Mouse (Mus musculus): ENCODE measurements around the gene Tpk1. TPM values are rescaled to one million over a fixed set of nuclear protein-coding genes. Genes with fewer than 3 reads are reported as not detected.

Tpk1 gene
- polyA plus RNA-seq, 1 experiment from 2014 or later = 16.5 TPM

GRCm38 (mm10) chr6:43551410-43551809 is 114.7 kb downstream of the Tpk1 start:
- Histone ChIP-seq H3K9ac (no peak overlapping the region), H3K9me3 (replicated peaks) (no peaks in the 10 kb centered on the region), H3K4me2 (no peak overlapping the region), H3K36me3 (no peaks in the 10 kb centered on the region), H3K27me3 (no peaks in the 10 kb centered on the region), H3K27ac (no peak overlapping the region), H3K4me3 (replicated peaks) (no peak overlapping the region), H3K4me1 (no peaks in the 10 kb centered on the region)
- no peak for ATAC-seq (replicated peaks; ENCODE audit: low FRiP score)
- 81% methylated on average over 1 of the region's 1 CpGs for WGBS

- H3K9ac ChIP-seq = no peak overlapping the region
- peak overlapping the region; percentile 34; the same call in 1 of the 2 replicates for H3K27ac ChIP-seq
- 58% methylated on average over 1 of the region's 1 CpGs for WGBS
- H3K9me3 ChIP-seq (replicated peaks) = no peaks in the 10 kb centered on the region
- no peaks in the 10 kb centered on the region for H3K27me3 ChIP-seq
- ATAC-seq (replicated peaks; ENCODE audit: low FRiP score) = no peak
- H3K4me2 ChIP-seq = no peak overlapping the region
- no peaks in the 10 kb centered on the region for H3K36me3 ChIP-seq
- no peaks in the 10 kb centered on the region for H3K4me1 ChIP-seq
- no peak overlapping the region for H3K4me3 ChIP-seq (replicated peaks)
These were observed 119.5 kb downstream of the Tpk1 start for GRCm38 (mm10) chr6:43546537-43546936.

DNA sequence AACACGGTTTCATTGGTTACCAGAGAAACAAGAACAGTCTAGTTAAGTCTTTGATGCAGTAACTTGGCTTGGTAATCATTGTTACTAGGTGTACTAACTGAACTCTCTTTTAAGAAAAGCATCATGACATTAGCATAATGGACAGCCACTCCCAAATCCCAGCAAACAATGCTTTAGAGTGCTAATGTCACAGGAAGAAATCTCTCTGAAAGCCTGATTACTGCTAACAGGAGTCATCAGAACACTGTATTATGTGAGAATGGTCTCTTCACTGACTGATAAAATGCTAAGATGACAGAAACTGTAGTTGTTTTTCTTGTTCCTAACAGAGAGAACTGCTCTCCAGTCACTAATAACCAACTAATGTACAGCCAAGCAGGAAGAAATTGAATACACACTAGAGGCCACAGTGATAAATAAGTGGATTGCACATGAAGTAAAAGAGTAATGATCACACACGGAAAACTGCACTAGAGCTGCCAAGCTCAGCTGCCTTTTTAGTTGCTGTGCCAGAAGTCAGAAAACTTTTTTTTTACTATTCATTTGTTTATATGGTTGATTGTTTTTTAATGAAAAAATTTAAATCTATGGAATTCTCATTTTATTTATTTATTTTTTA is 128.7 kb downstream of the Tpk1 start:
- WGBS = 76% methylated on average over 2 of the region's 2 CpGs
- H3K27ac ChIP-seq = no peak overlapping the region
- no peak overlapping the region for H3K4me2 ChIP-seq
- no peak overlapping the region for H3K4me3 ChIP-seq (replicated peaks)
- H3K4me1 ChIP-seq = no peaks in the 10 kb centered on the region
- no peaks in the 10 kb centered on the region for H3K9me3 ChIP-seq (replicated peaks)
- H3K27me3 ChIP-seq = no peaks in the 10 kb centered on the region
- no peaks in the 10 kb centered on the region for H3K36me3 ChIP-seq
- no peak overlapping the region for H3K9ac ChIP-seq
- ATAC-seq (replicated peaks; ENCODE audit: low FRiP score) = no peak

DNA sequence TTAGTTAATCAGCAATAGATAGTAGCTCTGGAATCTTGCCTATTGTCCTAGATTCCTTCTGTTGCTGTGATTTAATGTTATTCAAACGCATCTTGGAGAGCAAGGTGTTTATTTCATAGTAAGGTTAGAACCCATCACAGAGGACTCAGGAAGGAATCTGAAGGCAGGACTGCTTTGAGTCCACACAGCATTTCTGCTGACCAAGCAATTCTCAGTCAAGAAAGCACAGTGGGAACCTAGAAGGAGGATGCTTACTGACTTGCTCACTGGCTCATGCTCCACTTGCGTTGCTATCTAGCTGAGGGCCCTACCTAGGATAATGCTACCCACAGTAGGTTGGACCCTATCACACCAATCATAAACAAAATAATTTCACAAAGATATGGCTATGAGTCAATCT is 130.6 kb downstream of the Tpk1 start:
- no peak for ATAC-seq (replicated peaks; ENCODE audit: low FRiP score)
- no peak overlapping the region for H3K27ac ChIP-seq
- H3K36me3 ChIP-seq = no peaks in the 10 kb centered on the region
- no peaks in the 10 kb centered on the region for H3K9me3 ChIP-seq (replicated peaks)
- no peak overlapping the region for H3K9ac ChIP-seq
- H3K4me3 ChIP-seq (replicated peaks) = no peak overlapping the region
- 86% methylated on average over 2 of the region's 2 CpGs for WGBS
- no peaks in the 10 kb centered on the region for H3K4me1 ChIP-seq
- no peak overlapping the region for H3K4me2 ChIP-seq
- no peaks in the 10 kb centered on the region for H3K27me3 ChIP-seq

DNA sequence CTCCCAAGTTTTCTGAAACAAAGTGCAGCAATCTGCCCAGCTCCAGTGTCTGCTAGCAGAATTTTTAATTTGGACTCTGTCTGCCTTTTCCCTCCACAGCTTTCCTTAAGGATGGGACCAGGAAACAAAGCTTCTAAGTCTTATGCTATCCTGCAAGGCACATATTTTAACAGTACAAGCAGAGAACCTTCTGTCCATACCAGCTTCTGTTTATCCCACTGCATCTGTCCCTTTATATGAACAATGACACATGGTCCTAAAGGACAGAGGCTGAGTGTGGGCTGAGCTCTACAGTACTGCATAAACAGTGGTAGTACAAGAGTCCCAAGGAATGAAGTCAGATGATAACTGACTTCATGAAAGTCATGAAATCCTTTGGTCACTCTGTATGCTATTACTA is 132.8 kb downstream of the Tpk1 start:
- no peaks in the 10 kb centered on the region for H3K36me3 ChIP-seq
- H3K4me3 ChIP-seq (replicated peaks) = no peak overlapping the region
- no peaks in the 10 kb centered on the region for H3K27me3 ChIP-seq
- H3K4me1 ChIP-seq = no peaks in the 10 kb centered on the region
- no peaks in the 10 kb centered on the region for H3K9me3 ChIP-seq (replicated peaks)
- H3K27ac ChIP-seq = no peak overlapping the region
- H3K4me2 ChIP-seq = no peak overlapping the region
- no peak for ATAC-seq (replicated peaks; ENCODE audit: low FRiP score)
- H3K9ac ChIP-seq = no peak overlapping the region

- Histone ChIP-seq H3K4me3 (replicated peaks) (no peak overlapping the region), H3K36me3 (no peaks in the 10 kb centered on the region), H3K27ac (no peak overlapping the region), H3K4me2 (no peak overlapping the region), H3K27me3 (no peaks in the 10 kb centered on the region), H3K4me1 (no peaks in the 10 kb centered on the region), H3K9me3 (replicated peaks) (no peaks in the 10 kb centered on the region), H3K9ac (no peak overlapping the region)
- ATAC-seq (replicated peaks; ENCODE audit: low FRiP score) = no peak
- 78% methylated on average over 3 of the region's 3 CpGs for WGBS
These were observed 133.3 kb downstream of the Tpk1 start for GRCm38 (mm10) chr6:43532822-43533221.

DNA sequence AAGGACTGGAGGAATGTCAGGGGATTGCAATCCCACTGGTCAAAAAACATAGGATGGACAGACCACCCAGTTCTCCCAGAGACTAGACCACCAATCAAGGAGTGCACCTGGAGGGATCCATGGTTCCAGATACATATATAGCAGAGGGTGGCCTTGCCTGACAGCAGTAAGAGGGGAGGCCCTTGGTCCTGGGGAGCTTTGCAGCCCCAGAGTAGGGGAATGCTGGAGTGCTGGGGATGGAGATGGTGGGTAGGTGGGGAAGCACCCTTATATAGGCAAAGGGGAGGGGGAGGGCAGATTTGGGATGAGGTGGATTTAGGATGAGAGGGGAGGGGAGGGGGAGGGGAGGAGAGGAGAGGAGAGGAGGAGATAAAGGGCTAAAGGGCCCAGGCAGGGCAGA is 134.1 kb downstream of the Tpk1 start:
- no peak overlapping the region for H3K9ac ChIP-seq
- no peaks in the 10 kb centered on the region for H3K9me3 ChIP-seq (replicated peaks)
- no peak overlapping the region for H3K27ac ChIP-seq
- no peaks in the 10 kb centered on the region for H3K4me1 ChIP-seq
- ATAC-seq (replicated peaks; ENCODE audit: low FRiP score) = no peak
- no peaks in the 10 kb centered on the region for H3K36me3 ChIP-seq
- no peaks in the 10 kb centered on the region for H3K27me3 ChIP-seq
- H3K4me3 ChIP-seq (replicated peaks) = no peak overlapping the region
- H3K4me2 ChIP-seq = no peak overlapping the region

DNA sequence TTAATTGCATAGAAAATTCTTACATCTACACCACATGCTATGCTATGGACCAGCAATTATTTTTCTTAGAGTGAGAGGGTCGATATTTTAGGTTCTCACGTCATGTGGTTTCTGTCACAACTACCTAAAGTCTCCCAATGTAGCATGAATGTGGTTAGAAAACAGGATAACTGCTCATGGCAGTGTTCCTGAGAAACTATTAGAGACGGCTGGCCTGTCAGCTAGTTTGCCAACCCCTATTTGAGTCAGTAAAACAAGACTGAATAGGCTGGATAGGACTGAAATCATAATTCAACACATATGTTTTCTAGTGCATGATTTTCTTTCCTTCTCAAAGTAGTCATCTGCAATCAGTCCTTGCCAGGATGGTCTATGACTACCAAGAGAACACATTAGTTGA is 137.1 kb downstream of the Tpk1 start:
- Histone ChIP-seq H3K4me2 (no peak overlapping the region), H3K9ac (no peak overlapping the region), H3K27ac (no peak overlapping the region), H3K36me3 (no peaks in the 10 kb centered on the region), H3K4me3 (replicated peaks) (no peak overlapping the region), H3K9me3 (replicated peaks) (no peaks in the 10 kb centered on the region), H3K27me3 (no peaks in the 10 kb centered on the region), H3K4me1 (no peaks in the 10 kb centered on the region)
- WGBS = 84% methylated on average over 3 of the region's 3 CpGs
- ATAC-seq (replicated peaks; ENCODE audit: low FRiP score) = no peak

DNA sequence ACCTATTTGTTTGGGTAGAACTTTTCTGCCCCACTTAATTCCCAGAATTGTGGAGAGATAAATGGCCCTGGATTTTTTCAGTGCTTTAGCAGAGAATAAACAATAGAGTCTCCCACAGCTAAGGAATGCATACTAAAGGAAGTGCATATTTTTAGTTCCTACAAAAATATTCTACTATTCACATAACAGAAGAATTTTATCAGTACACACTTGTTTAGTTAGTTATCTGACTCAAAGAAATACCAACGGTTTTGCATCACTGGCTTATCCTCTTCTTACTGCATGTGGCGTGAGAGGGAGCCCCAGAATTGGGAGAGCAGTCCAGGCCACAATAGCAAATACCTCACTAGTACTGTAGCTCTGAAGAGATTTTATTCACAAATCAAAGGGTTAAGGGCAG is 141.1 kb downstream of the Tpk1 start:
- Histone ChIP-seq H3K27ac (no peak overlapping the region), H3K36me3 (no peaks in the 10 kb centered on the region), H3K4me2 (no peak overlapping the region), H3K27me3 (no peaks in the 10 kb centered on the region), H3K9me3 (replicated peaks) (no peaks in the 10 kb centered on the region), H3K9ac (no peak overlapping the region), H3K4me1 (no peaks in the 10 kb centered on the region), H3K4me3 (replicated peaks) (no peak overlapping the region)
- no peak for ATAC-seq (replicated peaks; ENCODE audit: low FRiP score)
- 59% methylated on average over 2 of the region's 2 CpGs for WGBS

- Histone ChIP-seq H3K4me2 (no peak overlapping the region), H3K27me3 (no peaks in the 10 kb centered on the region), H3K9me3 (replicated peaks) (no peaks in the 10 kb centered on the region), H3K4me1 (no peaks in the 10 kb centered on the region), H3K9ac (no peak overlapping the region), H3K4me3 (replicated peaks) (no peak overlapping the region), H3K36me3 (no peaks in the 10 kb centered on the region), H3K27ac (no peak overlapping the region)
- ATAC-seq (replicated peaks; ENCODE audit: low FRiP score) = no peak
- 33% methylated on average over 1 of the region's 1 CpGs for WGBS
These were observed 144.0 kb downstream of the Tpk1 start for GRCm38 (mm10) chr6:43522046-43522445.

GRCm38 (mm10) chr6:43520218-43520617 is 145.9 kb downstream of the Tpk1 start:
- Histone ChIP-seq H3K4me1 (no peaks in the 10 kb centered on the region), H3K9ac (no peak overlapping the region), H3K4me3 (replicated peaks) (no peak overlapping the region), H3K36me3 (no peaks in the 10 kb centered on the region), H3K27ac (no peak overlapping the region), H3K27me3 (no peaks in the 10 kb centered on the region), H3K4me2 (no peak overlapping the region), H3K9me3 (replicated peaks) (no peaks in the 10 kb centered on the region)
- no peak for ATAC-seq (replicated peaks; ENCODE audit: low FRiP score)
- WGBS = 67% methylated on average over 2 of the region's 2 CpGs

DNA sequence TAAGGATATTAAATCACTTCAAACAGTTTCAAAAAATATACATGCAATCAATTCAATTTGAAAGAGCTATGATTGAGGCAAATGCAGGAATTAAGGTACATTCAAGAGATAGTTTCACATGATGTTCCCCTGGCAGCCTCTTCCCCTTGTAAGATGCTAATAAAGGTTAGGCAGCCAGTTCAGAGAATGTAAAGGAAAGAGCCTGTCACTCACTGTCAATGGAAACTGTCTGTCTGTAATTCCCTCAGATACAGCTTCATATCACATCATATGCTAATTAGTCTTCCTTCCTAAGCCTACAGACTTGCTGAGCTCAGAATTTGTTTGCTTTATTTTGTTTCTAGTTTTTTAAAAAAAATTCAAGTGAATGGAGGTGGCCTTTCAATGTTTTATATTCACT is 147.7 kb downstream of the Tpk1 start:
- Histone ChIP-seq H3K4me3 (replicated peaks) (no peak overlapping the region), H3K4me2 (no peak overlapping the region), H3K27ac (no peak overlapping the region), H3K9me3 (replicated peaks) (no peaks in the 10 kb centered on the region), H3K9ac (no peak overlapping the region), H3K36me3 (no peaks in the 10 kb centered on the region), H3K4me1 (no peaks in the 10 kb centered on the region), H3K27me3 (no peaks in the 10 kb centered on the region)
- ATAC-seq (replicated peaks; ENCODE audit: low FRiP score) = no peak

DNA sequence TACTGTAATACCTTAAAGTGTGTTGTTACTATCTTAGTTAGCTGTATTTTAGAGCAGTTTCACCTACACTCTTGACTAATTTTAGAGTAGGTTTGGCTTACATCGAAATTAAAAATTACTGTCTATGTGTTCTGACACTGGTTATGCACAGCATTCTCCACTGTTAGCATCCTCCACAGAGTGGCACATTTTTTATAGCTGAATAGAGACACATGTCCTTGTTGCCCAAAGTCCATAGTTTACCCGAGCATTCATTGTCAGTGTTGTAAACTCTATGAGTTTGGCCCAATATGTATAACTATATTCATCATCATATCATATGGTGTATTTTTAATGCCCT is 148.8 kb downstream of the Tpk1 start:
- H3K27ac ChIP-seq = no peak overlapping the region
- H3K36me3 ChIP-seq = no peaks in the 10 kb centered on the region
- H3K27me3 ChIP-seq = no peaks in the 10 kb centered on the region
- no peak overlapping the region for H3K9ac ChIP-seq
- no peaks in the 10 kb centered on the region for H3K4me1 ChIP-seq
- no peak overlapping the region for H3K4me3 ChIP-seq (replicated peaks)
- no peaks in the 10 kb centered on the region for H3K9me3 ChIP-seq (replicated peaks)
- no peak overlapping the region for H3K4me2 ChIP-seq
- no peak for ATAC-seq (replicated peaks; ENCODE audit: low FRiP score)
- WGBS = 83% methylated on average over 2 of the region's 2 CpGs

Measured in kidney, embryonic 15.5 days (tissue).